Comparison of ENCODE assay signal across 24 mouse cellular contexts in genomic region chr1:179341589-179341988, GRCm38 (mm10).
"Had no signal": no experiment of that assay in that cellular context is flagged by ENCODE, and none has a peak within 500 bp of the region (broad histone marks: within the 10 kb centered on the region; RNA-seq: fewer than 3 reads in every experiment).

No protein-coding gene starts in this region.

- H3K36me3 ChIP-seq: heart, embryonic 13.5 days; heart, embryonic 15.5 days; hindbrain, embryonic 13.5 days; hindbrain, embryonic 15.5 days; limb, embryonic 10.5 days; limb, embryonic 12.5 days; liver, embryonic 13.5 days; liver, embryonic 15.5 days had no signal

- ATAC-seq: forebrain, postnatal 0 days; hindbrain, postnatal 0 days; intestine, embryonic 16.5 days had no signal

- H3K27ac ChIP-seq: heart, adult 2 months; heart, embryonic 13.5 days; heart, embryonic 15.5 days; hindbrain, embryonic 15.5 days; hindbrain, postnatal 0 days; left cerebral cortex, adult 2 months; limb, embryonic 10.5 days; limb, embryonic 12.5 days; liver, embryonic 13.5 days; liver, embryonic 15.5 days had no signal

- H3K9me3 ChIP-seq: heart, embryonic 13.5 days; heart, embryonic 15.5 days; hindbrain, embryonic 13.5 days; hindbrain, embryonic 15.5 days; limb, embryonic 10.5 days; limb, embryonic 12.5 days; liver, embryonic 13.5 days; liver, embryonic 15.5 days had no signal

- DNase-seq: forebrain, postnatal 0 days; gastrocnemius, postnatal 14 days; gastrocnemius, postnatal 36 days; heart, adult 11 months; heart, adult 2 months; heart, postnatal 14 days; heart, postnatal 36 days; kidney, adult 11 months; kidney, adult 8-10 months; kidney, postnatal 10 days; liver; liver, embryonic 13.5 days had no signal

- H3K9ac ChIP-seq: forebrain, postnatal 0 days; heart, embryonic 13.5 days; heart, embryonic 15.5 days; hindbrain, embryonic 13.5 days; hindbrain, embryonic 15.5 days; limb, embryonic 12.5 days; liver, embryonic 13.5 days; liver, embryonic 15.5 days had no signal

- H3K4me3 ChIP-seq: heart, adult 2 months; heart, embryonic 13.5 days; heart, embryonic 15.5 days; hindbrain, embryonic 13.5 days; hindbrain, embryonic 15.5 days; left cerebral cortex, adult 2 months; limb, embryonic 10.5 days; limb, embryonic 12.5 days; liver, embryonic 13.5 days; liver, embryonic 15.5 days had no signal

- H3K4me1 ChIP-seq: heart, embryonic 13.5 days; heart, embryonic 15.5 days; liver, embryonic 13.5 days; liver, embryonic 15.5 days had no signal

- H3K27me3 ChIP-seq: heart, embryonic 13.5 days; heart, embryonic 15.5 days; hindbrain, embryonic 13.5 days; hindbrain, embryonic 15.5 days; limb, embryonic 12.5 days; liver, embryonic 13.5 days; liver, embryonic 15.5 days had no signal

- H3K4me2 ChIP-seq: heart, embryonic 11.5 days; heart, embryonic 13.5 days; heart, embryonic 15.5 days; hindbrain, embryonic 13.5 days; hindbrain, embryonic 15.5 days; limb, embryonic 12.5 days; liver, embryonic 11.5 days; liver, embryonic 13.5 days; liver, embryonic 15.5 days had no signal
